Mouse (Mus musculus) lung, postnatal 36 days (tissue): ENCODE measurements around the gene Prkce.
"Not testable (repeated sequence)": the region's sequence is repeated elsewhere in the genome, so short reads cannot be mapped to it uniquely, and the experiment has no call there.

Experiments
- DNase-seq: peaks from one replicate; pipeline ENCODE4 v3.0.0; 2022; ENCODE audit warnings: mixed read lengths

Gene Prkce

GRCm38 (mm10) chr17:86458302-86458980, 290.9 kb downstream of the Prkce start:
- no peak for DNase-seq

- no peak for DNase-seq
These were observed 293.3 kb downstream of the Prkce start for GRCm38 (mm10) chr17:86460645-86461430.

- DNase-seq = no peak
These were observed 295.8 kb downstream of the Prkce start for GRCm38 (mm10) chr17:86463369-86463768.

- no peak for DNase-seq
These were observed 296.6 kb downstream of the Prkce start for GRCm38 (mm10) chr17:86464197-86464596.

- no peak for DNase-seq
These were observed 297.2 kb downstream of the Prkce start for GRCm38 (mm10) chr17:86464689-86465363.

GRCm38 (mm10) chr17:86465865-86466264, 298.3 kb downstream of the Prkce start:
- no peak for DNase-seq

GRCm38 (mm10) chr17:86466412-86466811, 298.8 kb downstream of the Prkce start:
- no peak for DNase-seq

GRCm38 (mm10) chr17:86466871-86467270, 299.3 kb downstream of the Prkce start:
- DNase-seq = no peak

GRCm38 (mm10) chr17:86467291-86467898, 299.8 kb downstream of the Prkce start:
- no peak for DNase-seq

GRCm38 (mm10) chr17:86467967-86468366, 300.4 kb downstream of the Prkce start:
- DNase-seq = no peak

GRCm38 (mm10) chr17:86470160-86470559, 302.6 kb downstream of the Prkce start:
- no peak for DNase-seq

- peak; percentile 76 for DNase-seq
These were observed 304.1 kb downstream of the Prkce start for GRCm38 (mm10) chr17:86471684-86472083.

GRCm38 (mm10) chr17:86476674-86477073, 309.1 kb downstream of the Prkce start:
- DNase-seq = peak; percentile 84

GRCm38 (mm10) chr17:86477401-86477800, 309.8 kb downstream of the Prkce start:
- DNase-seq = not testable (repeated sequence)

- peak; percentile 41 for DNase-seq
These were observed 311.8 kb downstream of the Prkce start for GRCm38 (mm10) chr17:86479406-86479805.

GRCm38 (mm10) chr17:86482675-86483074, 315.1 kb downstream of the Prkce start:
- no peak for DNase-seq

GRCm38 (mm10) chr17:86484087-86484737, 316.6 kb downstream of the Prkce start:
- peak; percentile 94 for DNase-seq

- no peak for DNase-seq
These were observed 319.1 kb downstream of the Prkce start for GRCm38 (mm10) chr17:86486657-86487056.

- DNase-seq = no peak
These were observed 319.9 kb downstream of the Prkce start for GRCm38 (mm10) chr17:86487450-86487849.

GRCm38 (mm10) chr17:86489827-86490226, 322.2 kb downstream of the Prkce start:
- no peak for DNase-seq

- DNase-seq = no peak
These were observed 324.8 kb downstream of the Prkce start for GRCm38 (mm10) chr17:86492376-86492775.

GRCm38 (mm10) chr17:86493891-86494420, 326.4 kb downstream of the Prkce start:
- no peak for DNase-seq
